Mouse (Mus musculus) myocyte (in vitro differentiated cells): ENCODE data around the gene Cltb. TPM values are rescaled to one million over a fixed set of nuclear protein-coding genes. Genes with fewer than 3 reads are reported as not detected.

Experiments
- H3K27me3 ChIP-seq: one replicate; pipeline ENCODE4 v1.6.1; 2011; ENCODE audit not compliant: control insufficient read depth, insufficient read depth, insufficient read length
- H3K36me3 ChIP-seq: one replicate; pipeline ENCODE4 v1.6.1; 2011; ENCODE audit not compliant: control insufficient read depth, insufficient read depth
- H3K4me2 ChIP-seq: one replicate; pipeline ENCODE4 v1.6.1; 2011; ENCODE audit warnings: low read depth, control low read depth
- H3K4me3 ChIP-seq: one replicate; pipeline ENCODE4 v1.5.1; 2011; ENCODE audit warnings: mild to moderate bottlenecking, control low read depth, moderate library complexity
- H3K79me2 ChIP-seq: one replicate; pipeline ENCODE4 v1.6.1; 2011; ENCODE audit not compliant: control insufficient read depth, insufficient read depth
- H3ac ChIP-seq: one replicate; pipeline ENCODE4 v1.6.1; 2011; ENCODE audit not compliant: control insufficient read depth, insufficient read length
- CEBPB ChIP-seq: IDR thresholded peaks from 2 replicates; pipeline ENCODE4 v1.6.1; 2011; ENCODE audit warnings: mild to moderate bottlenecking, moderate library complexity; ENCODE audit not compliant: poor library complexity, insufficient read depth, severe bottlenecking
- E2F4 ChIP-seq: IDR thresholded peaks from one replicate; pipeline ENCODE4 v1.6.1; 2011; ENCODE audit warnings: mild to moderate bottlenecking, control low read depth, moderate library complexity; ENCODE audit not compliant: insufficient read depth
- MAX ChIP-seq: IDR thresholded peaks from one replicate; pipeline ENCODE4 v1.6.1; 2011; ENCODE audit warnings: low read depth, mild to moderate bottlenecking, control low read depth
- MYOD1 ChIP-seq, 3 experiments: IDR thresholded peaks; one replicate each; pipeline ENCODE4 v1.6.1; 2011; ENCODE audit warnings: control low read depth in 2 of 3, low read depth in 2 of 3, mild to moderate bottlenecking in 2 of 3, moderate library complexity in 1 of 3; ENCODE audit not compliant: insufficient read length in 2 of 3, control insufficient read depth in 1 of 3
- MYOG ChIP-seq, 3 experiments: IDR thresholded peaks; one replicate each; pipeline ENCODE4 v1.6.1; 2011; ENCODE audit warnings: control low read depth in 2 of 3, low read depth in 2 of 3, mild to moderate bottlenecking in 2 of 3; ENCODE audit not compliant: insufficient read length in 2 of 3, control insufficient read depth in 1 of 3, insufficient read depth in 1 of 3
- POLR2A ChIP-seq: IDR thresholded peaks from one replicate; pipeline ENCODE4 v1.6.1; 2011; ENCODE audit warnings: low read depth, mild to moderate bottlenecking, control low read depth, moderate library complexity; ENCODE audit not compliant: insufficient read length
- POLR2AphosphoS2 ChIP-seq: IDR thresholded peaks from one replicate; pipeline ENCODE4 v1.6.1; 2011; ENCODE audit warnings: low read depth, control low read depth; ENCODE audit not compliant: insufficient read length
- REST ChIP-seq: IDR thresholded peaks from one replicate; pipeline ENCODE4 v1.6.1; 2011; ENCODE audit warnings: mild to moderate bottlenecking, control low read depth, moderate library complexity; ENCODE audit not compliant: insufficient read depth, insufficient read length
- SRF ChIP-seq: IDR thresholded peaks from one replicate; pipeline ENCODE4 v1.6.1; 2011; ENCODE audit warnings: low read depth; ENCODE audit not compliant: control insufficient read depth, insufficient read length
- TCF12 ChIP-seq: IDR thresholded peaks from one replicate; pipeline ENCODE4 v1.6.1; 2011; ENCODE audit warnings: mild to moderate bottlenecking, control low read depth; ENCODE audit not compliant: poor library complexity, insufficient read depth, severe bottlenecking
- TCF3 ChIP-seq: IDR thresholded peaks from one replicate; pipeline ENCODE4 v1.6.1; 2011; ENCODE audit warnings: low read depth, control low read depth; ENCODE audit not compliant: insufficient read length
- USF1 ChIP-seq: IDR thresholded peaks from one replicate; pipeline ENCODE4 v1.6.1; 2011; ENCODE audit warnings: low read depth, mild to moderate bottlenecking, control low read depth, moderate library complexity
- polyA plus RNA-seq: library from polyadenylated mRNA; unstranded; fragments of >200 nt; fragmentation: generic; extraction: Trizol; gene quantifications from one replicate; pipeline ENCODE4 v1.2.1, GENCODE M21; 2012; ENCODE audit warnings: missing spikeins

Cltb gene
- 43.0 TPM for polyA plus RNA-seq

DNA sequence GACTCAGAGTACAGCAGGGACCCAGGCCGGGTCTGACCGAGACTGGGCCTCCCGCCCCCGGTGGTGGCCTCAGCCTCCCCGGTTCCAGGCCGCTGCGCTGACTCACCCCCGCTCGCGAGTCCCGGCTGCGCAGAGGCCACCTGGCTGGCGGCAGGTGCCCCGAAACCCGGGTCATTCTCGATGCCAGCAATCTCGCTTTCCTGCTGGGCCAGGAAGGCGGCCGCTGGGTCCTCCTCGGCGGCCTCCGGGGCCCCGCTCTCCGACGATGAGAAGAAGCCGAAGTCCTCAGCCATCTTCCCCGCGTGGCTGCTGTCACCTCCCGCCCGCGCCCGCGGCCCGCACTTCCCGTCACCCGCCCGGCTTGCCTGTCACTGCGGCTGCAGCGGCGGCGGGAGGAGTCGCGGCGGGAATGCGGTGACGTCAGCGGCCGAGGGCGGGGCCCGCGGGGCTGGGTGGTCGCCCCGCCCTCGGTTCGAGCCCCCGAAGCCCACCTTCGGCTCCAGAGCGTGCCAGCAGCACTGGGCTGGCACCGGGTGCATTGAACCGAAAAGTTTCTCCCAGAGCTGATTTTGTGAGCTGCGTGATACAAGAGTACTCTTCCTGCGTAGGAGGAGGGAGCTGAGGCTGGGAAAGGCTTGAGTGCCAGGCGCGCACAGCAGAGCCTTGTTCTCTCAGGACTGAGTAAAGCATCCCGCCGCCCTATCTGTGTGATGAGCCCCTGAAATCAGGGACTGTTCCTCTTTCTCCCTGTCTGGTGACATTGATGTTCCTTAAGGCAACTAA lies at the start of gene Cltb:
Cltb (minus strand) TSS at position 373 of the 783 bp plus-strand sequence.
- peak within 1 kb of the TSS; percentile 75 for H3K4me2 ChIP-seq
- no peaks in the 10 kb centered on the region for H3K27me3 ChIP-seq
- H3K4me3 ChIP-seq, result peak within 1 kb of the TSS; percentile 36
- H3K36me3 ChIP-seq, result no peaks in the 10 kb centered on the region
- H3K79me2 ChIP-seq, result no peaks in the 10 kb centered on the region
- TF ChIP-seq POLR2AphosphoS2, result peak; percentile 68
- TF ChIP-seq SRF, result no peak
- no peak for TF ChIP-seq TCF12
- TF ChIP-seq CEBPB, result no peak
- no peak for TF ChIP-seq USF1
- TF ChIP-seq MYOG (IDR thresholded peaks at IDR 0.05; ENCODE audit: control insufficient read depth in 1 of 3, insufficient read depth in 1 of 3, insufficient read length in 2 of 3, low read depth in 2 of 3), result peak in 1 of 3 experiments; percentile 3
- no peak for TF ChIP-seq MYOD1 (IDR thresholded peaks at IDR 0.05; ENCODE audit: control insufficient read depth in 1 of 3, insufficient read length in 2 of 3, low read depth in 2 of 3)
- peak; percentile 73 for TF ChIP-seq POLR2A
- peak within 1 kb of the TSS; percentile 13 for H3ac ChIP-seq

DNA sequence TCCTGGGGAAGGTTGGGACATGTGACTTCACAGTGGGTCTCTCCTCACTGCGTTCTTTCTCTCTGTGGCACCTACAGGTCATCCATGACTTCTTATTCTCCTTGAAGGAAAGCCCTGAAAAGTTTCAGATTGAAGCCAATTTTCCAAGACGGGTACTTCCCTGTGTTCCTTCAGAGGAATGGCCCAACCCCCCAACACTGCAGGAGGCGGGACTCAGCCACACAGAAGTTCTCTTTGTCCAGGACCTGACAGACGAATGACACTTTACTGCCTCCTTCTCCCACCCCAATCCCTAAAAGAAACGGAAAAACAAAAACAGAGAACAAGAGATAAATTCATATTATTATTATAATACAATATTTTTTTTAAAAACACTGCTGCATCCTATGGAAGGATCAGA lies 49.7 kb upstream of the Cltb start:
- H3K79me2 ChIP-seq, result no peaks in the 10 kb centered on the region
- H3K27me3 ChIP-seq, result no peaks in the 10 kb centered on the region
- H3K4me2 ChIP-seq, result no peak overlapping the region
- H3K4me3 ChIP-seq, result no peak overlapping the region
- peaks cover 31% of the 10 kb centered on the region for H3K36me3 ChIP-seq
- no peak overlapping the region for H3ac ChIP-seq
- TF ChIP-seq TCF12, result no peak
- no peak for TF ChIP-seq POLR2A
- no peak for TF ChIP-seq USF1
- no peak for TF ChIP-seq E2F4
- TF ChIP-seq MAX, result no peak
- TF ChIP-seq MYOG (IDR thresholded peaks at IDR 0.05; ENCODE audit: control insufficient read depth in 1 of 3, insufficient read depth in 1 of 3, insufficient read length in 2 of 3, low read depth in 2 of 3), result no peak
- TF ChIP-seq POLR2AphosphoS2, result no peak
- no peak for TF ChIP-seq MYOD1 (IDR thresholded peaks at IDR 0.05; ENCODE audit: control insufficient read depth in 1 of 3, insufficient read length in 2 of 3, low read depth in 2 of 3)
- TF ChIP-seq TCF3, result no peak
- TF ChIP-seq CEBPB, result no peak

DNA sequence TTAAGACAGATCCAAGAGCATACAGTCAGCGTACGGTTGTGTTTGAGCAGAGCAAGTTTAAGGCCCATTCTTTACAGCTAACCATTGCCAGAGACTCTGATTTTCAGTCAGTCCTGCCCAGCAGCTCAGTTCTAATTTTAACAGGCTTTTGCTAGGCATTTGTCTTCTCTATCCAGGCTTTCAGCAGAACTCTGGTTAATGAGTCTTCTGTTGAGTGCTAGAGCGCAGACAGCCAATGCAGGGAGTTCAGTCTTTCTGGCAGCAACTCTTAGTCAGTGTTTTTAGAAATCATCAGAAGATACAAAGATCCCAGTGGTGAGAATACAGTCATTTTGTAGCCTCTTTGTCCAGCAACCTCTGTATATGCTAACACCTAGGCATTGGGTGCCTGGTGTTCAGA lies 39.3 kb upstream of the Cltb start:
- Histone ChIP-seq H3K4me3 (no peak overlapping the region), H3K4me2 (no peak overlapping the region), H3K79me2 (no peaks in the 10 kb centered on the region), H3K27me3 (no peaks in the 10 kb centered on the region), H3ac (no peak overlapping the region), H3K36me3 (peaks cover 85% of the 10 kb centered on the region)
- no peak for TF ChIP-seq MAX
- no peak for TF ChIP-seq POLR2AphosphoS2
- TF ChIP-seq USF1, result no peak
- TF ChIP-seq MYOG (IDR thresholded peaks at IDR 0.05; ENCODE audit: control insufficient read depth in 1 of 3, insufficient read depth in 1 of 3, insufficient read length in 2 of 3, low read depth in 2 of 3), result no peak
- TF ChIP-seq SRF, result no peak
- no peak for TF ChIP-seq CEBPB
- no peak for TF ChIP-seq MYOD1 (IDR thresholded peaks at IDR 0.05; ENCODE audit: control insufficient read depth in 1 of 3, insufficient read length in 2 of 3, low read depth in 2 of 3)
- no peak for TF ChIP-seq E2F4
- TF ChIP-seq TCF12, result no peak
- no peak for TF ChIP-seq TCF3
- TF ChIP-seq POLR2A, result no peak
- TF ChIP-seq REST, result no peak

DNA sequence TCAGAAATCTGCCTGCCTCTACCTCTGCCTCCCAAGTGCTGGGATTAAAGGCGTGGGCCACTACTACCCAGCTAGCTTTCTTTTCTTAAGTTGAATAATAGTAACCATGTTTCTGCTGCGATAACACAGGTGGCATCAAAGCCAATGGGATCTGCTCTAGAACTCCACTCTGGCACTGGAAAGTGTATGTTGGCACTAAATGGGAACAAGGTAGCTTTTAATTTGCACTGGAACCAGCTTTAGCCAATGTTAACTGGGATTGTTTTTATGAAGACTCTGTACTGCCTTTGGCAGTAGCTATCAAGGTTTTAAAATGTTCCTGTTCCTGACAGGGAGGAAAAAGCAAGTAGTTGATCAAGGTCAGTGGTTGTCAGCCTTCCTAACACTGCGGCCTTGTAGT lies 23.9 kb upstream of the Cltb start:
- peaks cover 32% of the 10 kb centered on the region for H3K36me3 ChIP-seq
- TF ChIP-seq SRF (no peak), MYOD1 (IDR thresholded peaks at IDR 0.05; ENCODE audit: control insufficient read depth in 1 of 3, insufficient read length in 2 of 3, low read depth in 2 of 3) (no peak), POLR2AphosphoS2 (no peak), POLR2A (no peak), TCF3 (no peak), REST (no peak), USF1 (no peak), MYOG (IDR thresholded peaks at IDR 0.05; ENCODE audit: control insufficient read depth in 1 of 3, insufficient read depth in 1 of 3, insufficient read length in 2 of 3, low read depth in 2 of 3) (no peak), MAX (no peak), TCF12 (no peak), E2F4 (no peak), CEBPB (no peak)

More for the DNA sequence above, 23.9 kb upstream of the Cltb start:
- peaks cover 63% of the 10 kb centered on the region for H3K79me2 ChIP-seq
- H3K27me3 ChIP-seq, result no peaks in the 10 kb centered on the region
- no peak overlapping the region for H3K4me3 ChIP-seq
- no peak overlapping the region for H3K4me2 ChIP-seq
- no peak overlapping the region for H3ac ChIP-seq
